Mouse (Mus musculus) 416B (cell line): Measurements from ENCODE around the gene Slc17a5.
"Not testable (repeated sequence)": the region's sequence is repeated elsewhere in the genome, so short reads cannot be mapped to it uniquely, and the experiment has no call there.

ENCODE experiments used
- DNase-seq: peaks from one replicate; pipeline ENCODE4 v3.0.0; 2011; ENCODE audit warnings: low read depth

Slc17a5 gene

DNA sequence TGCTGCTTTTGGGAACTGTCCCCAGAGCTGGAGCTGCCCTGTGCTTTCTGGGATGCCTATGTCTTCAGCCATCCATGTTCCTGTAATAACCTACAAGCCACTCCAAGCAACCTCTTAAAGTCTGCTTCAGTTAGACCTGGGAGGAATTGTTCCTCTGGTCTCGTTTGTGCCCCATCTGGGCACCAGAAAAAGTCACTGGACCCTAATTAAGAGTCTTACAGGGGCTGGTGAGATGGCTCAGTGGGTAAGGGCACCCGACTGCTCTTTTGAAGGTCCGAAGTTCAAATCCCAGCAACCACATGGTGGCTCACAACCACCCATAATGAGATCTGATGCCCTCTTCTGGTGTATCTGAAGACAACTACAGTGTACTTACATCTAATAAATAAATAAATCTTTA, 70.6 kb downstream of the Slc17a5 start:
- not testable (repeated sequence) for DNase-seq

DNA sequence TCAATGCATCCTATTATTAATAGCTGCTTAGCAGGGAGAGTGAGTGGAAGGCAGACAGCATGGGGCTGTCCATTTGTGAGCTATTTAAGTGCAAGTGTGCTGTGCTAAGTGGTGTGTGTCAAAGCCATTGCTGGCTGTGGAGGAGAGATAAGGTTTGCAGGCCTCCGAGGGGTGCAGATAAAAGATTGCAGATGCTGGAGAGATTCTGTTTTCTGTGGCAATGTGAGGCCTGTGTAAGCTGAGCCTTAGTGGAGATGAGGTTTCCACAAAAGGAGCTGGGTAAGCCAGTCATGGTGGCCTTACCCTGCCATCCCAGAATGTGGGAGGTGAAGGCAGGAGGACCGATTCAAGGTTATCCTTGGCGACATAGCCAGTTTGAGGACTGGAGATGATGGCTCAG, 71.7 kb downstream of the Slc17a5 start:
- peak; percentile 64 for DNase-seq

DNA sequence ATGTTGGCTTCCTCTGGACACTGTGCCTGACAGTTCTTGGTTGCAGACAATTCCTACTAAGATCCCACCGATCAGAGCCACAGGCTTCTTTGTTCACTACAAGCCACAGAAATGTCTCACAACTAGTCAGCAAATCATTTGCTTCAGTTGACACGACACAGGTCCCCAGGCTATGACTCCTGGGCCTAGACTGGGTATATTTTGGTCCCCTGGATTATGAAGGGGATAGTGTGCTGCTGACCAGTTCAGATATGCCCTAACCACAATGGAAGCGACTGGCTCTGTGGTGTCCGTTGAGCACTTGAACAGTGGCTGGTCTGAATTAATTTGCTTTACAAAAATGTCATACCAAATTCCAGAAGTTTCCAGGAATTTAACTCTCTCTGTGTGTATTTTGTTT, 73.2 kb downstream of the Slc17a5 start:
- DNase-seq, result no peak

DNA sequence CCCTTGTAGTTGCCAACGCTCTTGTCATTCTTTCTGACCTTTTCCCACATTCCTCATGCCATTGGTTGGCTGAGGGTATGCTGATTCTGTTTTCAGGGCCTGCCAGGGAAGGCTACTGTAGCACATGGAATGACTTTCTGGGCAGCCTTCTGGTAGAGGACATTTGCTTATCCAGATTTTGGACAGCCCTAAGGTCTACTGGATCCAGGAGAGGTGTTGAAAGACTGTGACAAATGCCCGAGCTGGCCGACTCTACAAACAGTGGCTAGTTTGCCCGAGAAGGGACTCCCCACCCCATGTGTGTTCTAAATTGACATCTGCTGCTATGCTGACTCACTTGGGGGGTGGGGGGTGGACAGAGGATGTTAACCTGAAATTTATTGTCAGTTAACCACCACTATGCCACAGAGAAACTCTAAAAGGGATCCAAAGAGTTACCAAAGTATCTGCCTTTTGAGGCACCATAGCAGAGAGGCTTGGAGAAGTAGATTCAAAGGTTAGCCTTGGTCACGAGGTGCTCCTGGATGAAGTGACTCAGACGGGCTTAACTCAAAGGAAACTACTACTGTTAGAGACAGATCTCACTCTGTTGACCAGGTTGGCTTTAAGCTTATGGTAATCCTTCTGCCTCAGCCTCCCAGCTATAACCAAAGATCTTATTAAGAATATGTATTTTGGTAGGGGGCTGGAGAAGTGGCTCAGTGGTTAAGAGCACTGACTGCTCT, 73.9 kb downstream of the Slc17a5 start:
- DNase-seq, result no peak

DNA sequence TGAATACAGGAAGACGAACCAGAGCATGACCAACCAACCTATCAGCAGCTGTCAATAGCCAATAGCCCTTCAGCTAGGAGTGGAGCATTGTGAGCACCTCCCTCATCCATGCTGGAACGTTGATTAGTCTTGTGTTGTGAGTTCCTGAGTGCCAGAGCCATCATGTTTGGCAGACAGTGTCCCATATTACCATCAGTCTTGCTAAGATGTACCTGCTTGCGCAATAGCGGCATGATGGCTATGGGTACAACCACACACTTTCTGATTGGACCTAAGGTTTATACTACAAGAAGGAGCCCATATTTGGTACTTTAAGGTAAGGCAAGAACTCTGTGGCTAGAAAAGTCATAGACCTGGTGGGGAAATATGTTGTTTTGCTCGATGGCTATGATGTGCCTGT, 76.1 kb downstream of the Slc17a5 start:
- no peak for DNase-seq

DNA sequence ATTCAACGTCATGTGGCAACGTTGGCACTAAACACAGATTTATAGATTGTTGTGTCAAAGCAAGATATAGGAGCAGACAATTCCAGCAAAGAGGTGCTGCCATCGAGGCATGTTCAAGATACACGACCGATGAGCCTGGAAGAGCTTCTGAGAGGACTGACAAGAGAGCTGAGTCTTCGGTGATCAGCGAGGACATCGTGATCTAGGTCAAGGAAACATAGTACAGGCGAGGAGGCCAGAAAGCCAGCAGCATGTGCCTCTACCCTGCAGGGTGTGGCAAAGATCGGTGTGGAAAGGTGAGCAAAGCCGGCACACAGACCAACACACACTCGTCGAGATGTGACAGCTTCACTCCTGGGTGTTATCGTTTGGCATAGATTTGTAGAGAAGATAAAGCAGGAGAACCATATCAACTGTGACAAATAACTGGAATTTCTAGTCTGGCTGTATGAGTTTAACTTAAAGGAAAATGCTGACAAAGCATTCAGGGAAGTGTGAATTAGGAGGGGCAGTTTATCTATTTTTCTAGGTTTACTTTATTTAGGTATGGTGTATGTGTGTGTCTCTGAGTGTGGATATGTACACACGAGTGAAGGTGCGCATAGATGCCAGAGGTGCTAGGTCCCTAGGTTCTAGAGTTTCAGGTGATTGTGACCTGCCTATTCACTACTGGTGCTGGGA, 79.6 kb downstream of the Slc17a5 start:
- no peak for DNase-seq

DNA sequence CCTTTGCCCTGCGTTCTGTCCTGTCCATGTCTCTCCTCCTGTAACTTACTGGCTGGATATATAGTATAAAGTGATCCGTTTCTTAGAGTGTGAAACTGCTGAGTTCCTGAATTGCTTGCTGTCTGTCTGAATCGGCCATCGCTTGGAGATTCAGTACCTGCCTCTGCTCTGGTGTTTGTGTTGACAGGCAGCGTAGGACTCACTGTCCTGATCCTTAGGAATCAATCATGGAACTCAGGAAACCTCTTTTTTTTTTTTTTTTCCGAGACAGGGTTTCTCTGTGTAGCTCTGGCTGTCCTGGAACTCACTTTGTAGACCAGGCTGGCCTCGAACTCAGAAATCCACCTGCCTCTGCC, 81.1 kb downstream of the Slc17a5 start:
- DNase-seq, result no peak

DNA sequence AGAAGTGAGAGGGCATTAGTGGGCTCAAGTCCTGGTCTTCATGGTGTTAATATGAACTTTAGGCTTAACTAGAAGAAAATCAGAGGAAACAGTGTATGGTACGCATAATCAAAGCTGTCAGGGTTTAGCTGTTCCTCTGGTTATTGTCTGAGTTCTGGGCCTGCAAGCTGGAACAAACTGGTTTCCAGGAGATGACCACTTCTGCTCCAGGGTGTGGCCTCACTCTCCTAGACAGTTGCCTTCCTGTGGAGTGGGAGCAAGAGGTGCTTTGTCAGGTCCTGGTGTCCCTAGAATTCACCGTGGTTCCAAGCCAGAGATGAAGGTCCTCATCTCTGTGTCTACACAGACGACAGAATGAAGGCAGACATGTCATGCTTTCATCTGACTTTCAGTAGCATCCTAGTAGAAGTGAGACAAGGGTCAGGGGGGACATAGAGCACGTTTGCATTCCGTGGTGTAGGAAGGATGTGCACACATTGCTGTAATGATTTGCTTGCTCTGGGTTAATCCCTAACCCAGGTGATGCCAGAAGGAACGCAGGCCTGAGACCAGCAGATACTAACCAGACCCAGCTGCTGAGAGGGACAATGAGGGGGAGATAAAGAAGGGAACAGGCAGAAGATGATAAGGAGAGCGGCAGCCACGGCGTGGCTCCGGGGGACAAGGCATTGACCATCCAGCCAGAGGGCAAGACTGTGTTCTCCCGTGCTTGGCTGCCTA, 81.7 kb downstream of the Slc17a5 start:
- DNase-seq, result no peak

DNA sequence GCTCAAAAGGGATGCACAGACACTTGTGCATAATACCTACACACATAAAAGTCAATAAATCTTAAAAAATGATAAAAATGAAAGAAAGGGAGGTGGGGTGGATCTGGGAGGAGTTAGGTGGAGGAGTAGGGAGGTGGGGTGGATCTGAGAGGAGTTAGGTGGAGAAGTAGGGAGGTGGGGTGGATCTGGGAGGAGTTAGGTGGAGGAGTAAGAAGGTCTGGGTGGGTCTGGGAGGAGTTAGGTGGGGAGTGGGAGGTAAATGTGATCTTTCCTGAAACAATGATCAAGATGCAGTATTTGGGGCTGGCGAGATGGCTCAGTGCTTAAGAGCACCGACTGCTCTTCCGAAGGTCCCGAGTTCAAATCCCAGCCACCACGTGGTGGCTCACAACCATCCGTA, 82.6 kb downstream of the Slc17a5 start:
- DNase-seq, result no peak

DNA sequence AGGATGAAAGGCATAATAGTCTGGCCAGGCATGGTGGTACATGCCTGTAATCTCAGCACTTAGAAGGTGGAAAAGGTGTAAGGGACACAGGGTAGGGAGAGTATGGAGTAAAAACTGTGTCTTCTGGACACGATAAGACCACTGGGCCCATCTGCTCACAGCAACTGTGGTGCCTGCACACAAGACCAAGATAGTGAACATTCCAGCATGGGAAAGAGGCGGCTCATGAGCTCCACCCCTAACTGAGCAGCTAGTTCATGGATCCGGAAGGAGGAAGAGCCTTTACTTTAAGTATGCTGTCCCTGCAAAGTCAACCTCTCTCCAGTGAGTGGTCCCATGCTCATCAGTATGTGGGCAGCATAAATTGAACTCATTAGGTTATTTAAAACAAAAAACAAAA, 83.2 kb downstream of the Slc17a5 start:
- no peak for DNase-seq

DNA sequence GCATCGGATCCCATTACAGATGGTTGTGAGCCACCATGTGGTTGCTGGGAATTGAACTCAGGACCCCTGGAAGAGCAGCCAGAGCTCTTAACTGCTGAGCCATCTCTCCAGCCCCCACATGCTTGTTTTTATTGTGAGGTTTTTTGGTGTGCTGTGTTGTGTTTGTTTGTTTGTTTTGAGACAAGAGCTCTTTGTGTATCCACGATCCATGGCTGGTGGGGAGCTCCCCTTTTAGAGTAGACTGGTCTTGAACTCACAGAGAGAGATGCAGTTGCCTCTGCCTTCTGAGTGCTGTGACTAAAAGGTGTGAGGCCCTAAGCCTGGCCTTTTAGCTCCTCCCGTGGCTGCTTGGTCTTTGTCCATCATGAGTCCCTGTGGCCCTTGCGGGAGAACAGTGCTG, 83.7 kb downstream of the Slc17a5 start:
- no peak for DNase-seq

DNA sequence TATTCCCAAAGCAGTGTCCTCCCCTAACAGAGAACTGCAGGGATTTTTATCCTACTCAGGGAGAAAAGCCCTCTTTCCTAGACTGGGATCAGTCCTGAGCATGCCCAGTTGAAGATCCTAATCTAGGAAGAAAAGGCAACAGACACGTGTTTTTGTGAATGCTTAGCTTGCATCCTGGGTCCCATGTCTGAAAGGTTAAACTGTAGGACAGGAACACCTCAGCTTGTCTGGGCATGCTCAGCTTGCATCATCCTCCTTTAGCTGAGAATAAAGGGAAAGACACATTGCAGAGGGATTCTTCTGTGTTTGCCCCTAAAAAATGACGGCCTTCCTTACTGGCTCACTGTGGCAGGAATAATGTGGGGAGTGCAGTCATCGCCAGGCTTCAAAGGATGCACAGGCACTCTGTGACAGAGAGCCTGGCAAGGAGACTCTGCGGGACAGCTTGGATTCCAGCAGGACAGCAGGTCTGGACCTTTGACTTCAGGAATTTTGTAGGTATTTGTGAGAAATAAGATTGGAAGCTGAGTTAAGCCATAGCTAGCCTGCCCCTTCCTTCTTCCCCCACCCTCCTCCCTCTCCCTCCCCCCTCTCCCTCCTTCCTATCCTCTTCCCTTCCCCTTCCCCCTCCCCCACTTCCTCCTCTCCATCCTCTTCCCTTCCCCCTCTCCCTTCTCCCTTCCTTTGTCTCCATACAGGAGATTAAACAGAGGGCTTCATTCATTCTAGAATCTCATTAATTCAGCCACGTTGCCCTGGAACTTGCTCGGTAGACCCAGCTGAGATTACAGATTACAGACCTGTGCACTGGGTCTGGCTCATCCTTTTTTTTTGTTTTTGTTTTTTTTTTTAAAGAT, 84.4 kb downstream of the Slc17a5 start:
- no peak for DNase-seq

DNA sequence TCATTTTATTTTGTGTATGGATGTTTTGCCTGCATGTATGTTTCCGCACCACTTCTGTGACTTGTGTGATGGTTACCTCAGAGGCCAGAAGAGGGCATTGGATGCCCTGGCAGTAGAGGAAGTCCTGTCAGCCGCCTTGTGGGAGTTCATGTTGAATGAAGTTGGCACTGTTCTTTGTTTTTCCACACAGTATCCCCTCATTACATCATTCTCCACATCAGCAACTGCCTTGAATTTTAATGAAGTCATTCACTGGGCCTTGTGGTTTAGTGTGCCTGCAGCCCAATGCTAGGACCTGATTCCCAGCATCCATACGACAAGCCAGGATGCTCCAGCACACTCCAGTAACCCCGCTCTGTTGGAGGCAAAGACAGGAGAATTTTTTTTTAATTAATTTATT, 86.6 kb downstream of the Slc17a5 start:
- DNase-seq, result peak; percentile 42

DNA sequence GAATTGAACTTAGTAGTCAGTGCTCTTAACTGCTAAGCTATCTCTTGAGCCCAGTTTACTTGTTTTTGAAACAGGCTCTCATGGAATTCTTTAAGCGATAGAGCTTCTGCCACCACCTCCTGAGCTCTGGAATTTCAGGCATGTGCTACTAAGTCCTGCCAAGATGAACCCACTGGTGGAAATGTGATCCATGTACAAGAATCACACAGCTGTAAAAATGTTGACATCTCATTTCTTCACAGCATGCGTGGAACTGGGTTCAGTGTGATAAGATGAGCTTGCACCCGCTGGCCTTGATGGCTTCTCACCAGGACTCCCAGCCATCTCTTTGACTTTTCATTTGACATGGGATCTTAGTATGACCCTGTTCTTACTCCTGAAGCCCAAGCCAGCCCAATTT, 87.5 kb downstream of the Slc17a5 start:
- no peak for DNase-seq

DNA sequence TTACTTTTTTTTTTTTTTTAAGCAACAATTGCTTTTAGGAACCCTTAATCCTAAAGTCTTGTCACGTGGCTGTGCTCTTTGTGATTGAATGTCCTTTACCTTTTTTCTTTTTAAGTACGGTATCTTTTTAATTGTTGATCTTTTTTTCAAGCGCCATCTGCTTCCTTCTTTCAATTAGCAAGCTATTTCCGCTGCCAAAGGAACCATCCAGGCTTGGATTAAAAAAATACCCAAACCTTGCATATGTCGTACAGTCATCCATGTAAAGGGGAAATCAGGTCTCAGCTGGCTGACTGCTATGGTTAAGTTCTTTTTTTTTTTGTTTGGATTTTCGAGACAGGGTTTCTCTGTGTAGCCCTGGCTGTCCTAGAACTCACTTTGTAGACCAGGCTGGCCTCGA, 94.7 kb downstream of the Slc17a5 start:
- DNase-seq, result no peak

DNA sequence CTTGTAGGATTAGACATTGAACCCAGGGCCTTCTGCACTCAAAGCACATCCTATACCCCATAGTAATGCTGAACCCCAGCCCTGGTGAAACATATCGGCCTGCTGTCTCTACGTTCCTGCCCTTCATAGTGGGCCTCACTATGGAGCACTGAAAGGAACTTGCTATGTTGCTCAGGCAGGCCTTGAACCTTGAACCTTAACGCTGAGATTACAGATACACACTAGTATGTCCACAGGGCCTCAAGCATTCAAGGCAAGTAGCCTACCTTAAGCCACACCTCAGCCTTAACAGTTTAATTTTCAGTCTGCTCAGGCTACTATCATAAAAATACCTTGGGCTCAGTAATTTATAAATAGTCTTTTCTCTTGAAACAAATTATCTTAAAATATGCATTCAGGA, 95.6 kb downstream of the Slc17a5 start:
- DNase-seq, result no peak

DNA sequence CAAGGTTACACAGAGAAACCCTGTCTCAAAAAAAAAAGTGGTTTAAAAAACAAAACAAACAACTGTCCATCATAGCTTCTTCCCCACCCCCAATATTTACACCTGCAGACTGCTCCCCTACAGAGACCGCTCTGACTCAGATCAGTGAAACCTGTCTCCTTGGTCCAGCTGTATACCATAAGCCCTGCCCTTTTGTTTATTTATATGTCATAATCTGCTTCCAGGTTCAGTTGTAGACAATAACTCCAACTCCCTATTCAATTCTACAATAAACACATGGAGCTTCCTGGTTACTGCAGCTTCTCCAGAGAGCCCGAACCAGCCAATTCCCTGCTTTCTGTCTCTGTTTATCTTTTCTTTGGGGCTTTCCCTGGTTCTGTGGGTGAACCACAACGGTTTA, 96.7 kb downstream of the Slc17a5 start:
- no peak for DNase-seq

DNA sequence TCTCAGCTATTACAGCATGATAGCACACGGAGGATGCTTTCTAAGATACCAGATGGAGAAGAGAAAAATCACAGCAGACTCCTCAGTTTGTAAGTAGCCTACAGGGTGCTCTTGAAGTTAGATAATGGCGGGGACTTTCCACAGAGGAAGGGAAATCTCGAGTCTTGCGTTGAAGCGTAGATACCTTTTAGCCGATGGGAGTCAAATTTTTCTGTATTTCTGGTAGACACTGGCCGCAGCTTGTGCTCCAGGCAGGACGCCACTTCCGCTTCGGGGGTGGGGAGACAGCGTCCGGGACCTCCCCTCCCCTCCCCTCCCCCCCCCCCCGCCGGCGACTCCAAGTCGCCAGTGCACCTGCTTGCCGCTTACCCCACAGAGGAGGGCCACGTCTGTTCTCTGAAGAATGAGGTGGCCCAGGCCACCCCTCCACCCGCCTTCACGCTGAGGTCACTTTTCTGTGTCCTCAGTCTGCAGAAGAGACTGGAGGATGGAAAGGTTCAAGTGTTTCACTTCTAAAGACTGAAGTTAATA, 98.9 kb downstream of the Slc17a5 start, which contains the start of gene Eef1a1:
Eef1a1 (minus strand) TSS at position 262 of the 531 bp plus-strand sequence.
- DNase-seq, result peak; percentile 54

DNA sequence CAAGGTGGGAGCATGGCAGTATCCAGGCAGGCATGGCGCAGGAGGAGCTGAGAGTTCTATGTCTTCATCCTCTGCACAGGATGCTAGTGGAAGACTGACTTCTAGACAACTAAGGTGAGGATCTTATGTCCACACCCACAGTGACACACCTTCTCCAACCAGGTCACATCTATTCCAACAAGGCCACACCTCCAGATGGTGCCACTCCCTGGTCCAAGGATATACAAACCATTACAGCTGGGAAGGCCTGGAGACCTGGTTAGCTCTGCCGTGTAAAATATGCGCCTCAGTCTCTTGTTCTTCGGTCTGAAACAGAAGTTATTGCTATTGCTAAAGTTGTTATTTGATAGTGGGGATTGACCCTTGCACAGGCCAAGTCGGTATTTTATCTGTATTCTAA, 99.8 kb downstream of the Slc17a5 start:
- DNase-seq, result not testable (repeated sequence)
